Mouse (Mus musculus): ENCODE measurements around the gene Cenpq.

Cenpq gene

DNA sequence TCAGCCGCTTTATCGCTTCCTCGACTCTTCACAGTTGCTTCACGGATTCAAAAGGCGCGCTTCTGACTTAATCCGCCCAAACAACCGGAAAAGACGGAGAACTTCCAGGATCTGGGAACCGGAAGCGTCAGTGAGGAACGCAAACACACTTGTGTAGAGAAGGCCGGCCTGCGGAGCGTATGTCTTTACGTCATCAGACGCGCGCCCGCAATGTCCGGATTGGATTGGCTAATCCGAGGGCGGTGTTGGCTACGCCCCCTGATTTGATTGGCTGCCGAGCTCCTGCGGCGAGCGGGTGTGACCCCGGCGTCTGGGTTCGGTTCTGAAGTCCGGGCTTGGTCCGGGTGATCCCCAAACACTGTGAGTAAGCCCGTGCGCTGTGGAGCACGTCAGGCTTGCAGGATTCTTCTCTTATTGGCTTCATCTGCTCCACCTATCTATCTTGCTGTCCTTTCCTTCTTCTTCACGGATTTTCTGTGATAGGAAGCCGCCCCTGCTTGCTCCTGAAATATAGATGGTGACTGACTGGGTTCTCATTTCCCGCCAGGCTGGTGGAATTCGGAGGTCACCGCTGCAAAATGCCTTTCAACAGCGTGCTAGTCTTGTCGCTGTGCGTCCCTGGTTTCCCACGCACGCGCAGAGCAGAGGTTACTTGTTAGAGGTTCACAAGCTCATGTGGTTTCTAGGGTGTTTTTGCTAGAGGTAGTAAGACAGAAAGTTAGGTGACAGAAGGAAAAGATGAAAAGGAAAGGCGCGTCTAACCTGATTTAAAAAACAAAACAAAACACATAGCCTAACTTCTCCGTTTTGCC, at the start of gene Cenpq, which contains the start of gene Mut:
Cenpq (minus strand) TSS at position 628 of the 812 bp plus-strand sequence.
Mut (plus strand) TSS at position 266 of the 812 bp plus-strand sequence.
- ATAC-seq (ENCODE audit: insufficient number of reproducible peaks, low FRiP score, low TSS enrichment), result peak; percentile 98

GRCm38 (mm10) chr17:40977914-40978313, 43.1 kb upstream of the Cenpq start:
- ATAC-seq (ENCODE audit: insufficient number of reproducible peaks, low FRiP score, low TSS enrichment), result no peak

- no peak for ATAC-seq (ENCODE audit: insufficient number of reproducible peaks, low FRiP score, low TSS enrichment)
Measured at GRCm38 (mm10) chr17:40948518-40948917, 13.7 kb upstream of the Cenpq start.

DNA sequence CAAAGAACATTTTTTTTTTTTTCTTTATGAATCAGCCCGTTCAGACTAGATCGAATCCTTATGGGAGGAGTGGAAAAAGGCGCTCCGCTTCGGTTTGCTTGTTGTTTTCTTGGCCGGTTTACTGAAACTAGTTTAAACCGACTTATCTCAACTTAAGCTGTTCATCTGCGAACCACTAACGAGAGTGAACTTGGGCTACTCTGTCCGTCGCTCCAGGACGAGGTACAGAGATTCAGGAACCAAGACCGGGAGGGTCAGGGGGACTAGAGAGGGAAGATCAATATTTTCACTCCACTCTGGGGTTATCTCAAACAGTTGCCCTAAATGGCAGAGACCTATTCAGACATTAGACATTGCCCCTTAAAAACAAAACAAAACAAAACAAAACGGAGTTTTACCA, 862 bp downstream of the Cenpq start:
- ATAC-seq (ENCODE audit: insufficient number of reproducible peaks, low FRiP score, low TSS enrichment), result peak; percentile 22; the same call in 1 of the 2 replicates

DNA sequence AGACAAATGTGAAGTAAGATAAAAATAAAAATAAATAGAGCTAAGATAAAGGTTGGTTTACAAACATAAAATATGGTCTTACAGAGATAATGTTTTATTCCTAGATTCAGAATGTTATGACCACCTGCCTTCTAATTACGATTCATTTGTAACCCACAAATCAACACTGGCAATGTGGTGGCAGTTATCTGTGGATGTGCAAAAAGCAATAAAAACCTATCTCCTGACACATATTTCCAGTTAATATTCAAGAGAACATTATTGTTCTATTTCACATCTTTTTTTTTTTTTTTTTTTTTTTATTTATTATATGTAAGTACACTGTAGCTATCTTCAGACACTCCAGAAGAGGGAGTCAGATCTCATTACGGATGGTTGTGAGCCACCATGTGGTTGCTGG, 19.3 kb downstream of the Cenpq start:
- ATAC-seq (ENCODE audit: insufficient number of reproducible peaks, low FRiP score, low TSS enrichment), result no peak

- no peak for ATAC-seq (ENCODE audit: insufficient number of reproducible peaks, low FRiP score, low TSS enrichment)
Measured at GRCm38 (mm10) chr17:40914250-40914649, 20.6 kb downstream of the Cenpq start, which contains the start of gene Glyatl3. TSS of gene Glyatl3 (minus strand) at chr17:40914350.

GRCm38 (mm10) chr17:40904721-40905154, 30.1 kb downstream of the Cenpq start:
- peak; percentile 82 for ATAC-seq (ENCODE audit: insufficient number of reproducible peaks, low FRiP score, low TSS enrichment)

DNA sequence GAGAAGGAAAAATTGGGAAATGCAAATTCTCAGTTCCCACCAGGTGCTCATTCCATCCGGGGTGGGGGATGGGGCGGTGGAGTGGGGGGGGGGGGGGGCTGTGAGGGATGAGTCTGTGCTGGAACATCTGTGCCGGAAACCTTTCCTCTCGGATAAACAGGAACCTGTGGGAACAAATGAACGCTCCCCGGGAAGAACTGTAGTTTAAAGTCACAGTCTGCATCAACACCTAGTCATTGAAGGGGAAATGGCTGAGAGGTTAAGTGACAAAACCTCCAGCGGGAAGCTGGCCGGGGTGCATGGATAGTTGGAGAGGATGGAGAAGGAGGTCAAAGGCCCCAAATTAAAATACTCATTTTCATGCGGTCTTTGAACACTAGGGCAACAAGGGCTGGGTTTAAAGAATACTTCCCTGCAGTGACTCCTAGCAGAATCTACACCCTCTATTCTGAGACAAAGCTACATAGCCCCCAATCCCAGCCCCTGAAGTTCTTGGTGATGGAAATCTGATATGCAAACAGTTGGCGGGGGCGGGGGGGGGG, 30.7 kb downstream of the Cenpq start:
- peak; percentile 36; the same call in 1 of the 2 replicates for ATAC-seq (ENCODE audit: insufficient number of reproducible peaks, low FRiP score, low TSS enrichment)

GRCm38 (mm10) chr17:40903345-40903744, 31.5 kb downstream of the Cenpq start:
- ATAC-seq (ENCODE audit: insufficient number of reproducible peaks, low FRiP score, low TSS enrichment), result no peak

DNA sequence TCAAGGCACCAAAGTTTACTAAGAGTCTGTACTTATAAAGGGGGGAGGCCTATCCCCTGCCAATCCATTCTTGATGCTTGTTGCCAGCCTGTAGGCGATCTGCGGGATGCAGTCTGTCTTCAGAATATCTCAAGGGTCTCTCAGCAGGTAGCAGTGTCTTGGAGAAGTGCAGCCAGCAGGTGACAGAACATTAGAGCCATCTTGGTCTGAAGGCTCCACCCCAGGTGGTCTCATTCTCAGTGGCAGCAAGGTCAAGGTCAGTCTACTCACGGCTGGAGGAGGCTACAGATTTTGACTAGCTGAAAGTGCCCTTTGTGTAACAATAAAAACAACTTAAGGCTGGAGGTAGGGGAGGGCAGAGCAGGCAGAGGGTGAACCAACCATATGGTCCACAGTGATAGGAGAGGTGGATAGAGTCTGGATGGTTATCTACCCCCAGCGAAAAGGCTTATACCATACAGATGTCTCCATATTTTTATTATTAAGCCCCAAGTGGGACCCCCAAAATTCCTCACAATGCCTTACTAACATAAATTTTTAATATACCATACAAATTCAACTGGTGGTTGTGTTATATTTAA, 35.0 kb downstream of the Cenpq start:
- ATAC-seq (ENCODE audit: insufficient number of reproducible peaks, low FRiP score, low TSS enrichment), result no peak

DNA sequence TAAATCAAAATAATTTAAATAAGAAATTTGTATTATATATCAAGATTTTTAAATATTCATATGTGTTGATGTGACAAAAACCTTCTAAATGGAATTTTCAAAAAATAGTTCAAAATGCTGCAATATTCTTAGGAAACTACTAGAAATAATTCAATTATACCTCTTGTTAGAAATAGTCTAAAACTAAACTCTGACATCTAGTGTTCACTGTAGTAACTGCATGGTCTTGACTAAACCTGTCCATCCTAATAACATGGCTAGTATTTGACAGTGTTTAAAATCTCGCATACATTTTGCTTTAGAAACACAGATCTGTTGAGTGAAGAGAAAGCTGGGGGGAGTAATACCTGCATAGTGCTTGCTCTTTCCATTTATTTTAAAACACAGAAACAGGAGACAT, 38.0 kb downstream of the Cenpq start:
- ATAC-seq (ENCODE audit: insufficient number of reproducible peaks, low FRiP score, low TSS enrichment), result no peak

- ATAC-seq (ENCODE audit: insufficient number of reproducible peaks, low FRiP score, low TSS enrichment), result no peak
Measured at GRCm38 (mm10) chr17:40887849-40888536, 46.9 kb downstream of the Cenpq start.

DNA sequence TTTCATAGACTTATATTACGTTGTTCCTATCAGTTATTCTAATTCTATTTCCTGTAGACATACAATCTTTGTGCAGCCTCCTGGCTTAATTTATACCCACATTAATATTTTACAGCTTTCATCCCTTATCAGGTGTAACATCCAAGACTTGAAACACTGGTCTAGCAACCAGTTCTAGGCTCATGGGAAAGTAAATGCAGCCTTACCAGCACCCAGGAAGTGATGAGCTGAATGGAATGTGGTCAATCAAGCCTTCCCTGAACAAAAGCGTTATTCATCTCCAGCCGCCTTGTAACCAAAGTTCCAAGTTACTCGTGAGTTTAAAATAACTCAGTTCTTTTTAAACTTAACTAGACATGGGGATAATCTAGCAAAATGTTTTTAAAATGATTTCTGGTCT, 49.7 kb downstream of the Cenpq start:
- ATAC-seq (ENCODE audit: insufficient number of reproducible peaks, low FRiP score, low TSS enrichment), result no peak

- no peak for ATAC-seq (ENCODE audit: insufficient number of reproducible peaks, low FRiP score, low TSS enrichment)
Measured at GRCm38 (mm10) chr17:40882172-40882571, 52.7 kb downstream of the Cenpq start.

DNA sequence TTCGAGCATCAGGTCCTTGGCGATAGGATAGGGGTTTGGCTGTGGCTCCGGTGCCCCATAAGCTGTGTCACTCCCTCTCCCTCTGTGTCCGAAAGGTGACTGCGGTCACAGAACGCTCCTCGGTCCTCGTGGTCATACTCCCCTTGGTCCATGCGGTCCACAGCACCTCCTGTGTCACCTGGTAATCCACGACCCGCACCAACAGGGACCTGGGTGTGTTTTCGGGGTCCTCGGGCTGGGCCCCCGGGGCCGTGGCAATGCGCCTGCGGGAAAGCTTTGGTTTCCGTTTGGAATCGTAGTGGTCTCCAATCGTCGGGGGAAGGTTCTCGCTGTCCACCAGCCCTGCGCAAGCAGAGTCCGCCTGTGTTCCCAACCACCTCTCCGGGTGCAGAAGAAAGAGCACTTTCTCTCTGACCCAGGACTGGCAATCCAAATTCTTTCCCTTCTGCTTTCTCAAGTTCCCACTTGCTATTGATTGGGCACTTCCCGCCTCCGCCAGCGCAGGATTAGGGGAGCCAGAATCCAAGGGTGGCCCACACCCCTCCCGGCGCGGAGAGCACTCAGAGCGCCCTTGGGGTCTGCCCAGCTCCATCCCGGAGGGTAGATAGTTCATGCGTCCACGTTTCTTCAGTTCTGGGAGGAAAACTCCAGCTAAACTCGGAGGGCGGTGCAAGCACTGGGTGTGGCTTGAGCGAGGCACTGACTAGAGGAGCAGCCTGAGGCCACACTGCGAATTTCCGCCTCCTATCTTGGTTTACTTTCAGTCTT, 54.7 kb downstream of the Cenpq start, which contains the start of gene 9130008F23Rik:
9130008F23Rik (minus strand) TSS at position 636 of the 768 bp plus-strand sequence.
- ATAC-seq (ENCODE audit: insufficient number of reproducible peaks, low FRiP score, low TSS enrichment), result peak; percentile 45; the same call in 1 of the 2 replicates

- ATAC-seq (ENCODE audit: insufficient number of reproducible peaks, low FRiP score, low TSS enrichment), result no peak
Measured at GRCm38 (mm10) chr17:40879528-40879923, 55.3 kb downstream of the Cenpq start.

DNA sequence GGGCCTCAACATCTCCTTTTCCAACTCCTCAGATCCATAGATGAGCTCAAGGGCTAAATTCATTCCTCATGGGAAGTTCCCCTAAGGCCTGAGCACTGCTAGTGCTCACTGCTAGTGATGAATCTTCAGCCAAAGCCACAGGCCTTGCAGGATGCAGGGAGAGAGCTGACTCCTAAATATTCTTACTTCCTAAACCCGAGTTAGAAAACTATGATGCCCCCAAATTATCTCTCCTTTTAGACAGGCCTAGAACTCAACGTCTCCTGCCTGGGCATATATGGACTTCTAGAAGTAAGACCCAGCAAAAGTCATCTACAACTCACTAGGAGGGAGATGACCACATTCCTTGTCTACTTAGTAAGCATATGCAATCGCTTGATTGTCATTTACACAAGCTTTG, 57.1 kb downstream of the Cenpq start:
- no peak for ATAC-seq (ENCODE audit: insufficient number of reproducible peaks, low FRiP score, low TSS enrichment)

GRCm38 (mm10) chr17:40875568-40875967, 59.3 kb downstream of the Cenpq start:
- ATAC-seq (ENCODE audit: insufficient number of reproducible peaks, low FRiP score, low TSS enrichment), result no peak

DNA sequence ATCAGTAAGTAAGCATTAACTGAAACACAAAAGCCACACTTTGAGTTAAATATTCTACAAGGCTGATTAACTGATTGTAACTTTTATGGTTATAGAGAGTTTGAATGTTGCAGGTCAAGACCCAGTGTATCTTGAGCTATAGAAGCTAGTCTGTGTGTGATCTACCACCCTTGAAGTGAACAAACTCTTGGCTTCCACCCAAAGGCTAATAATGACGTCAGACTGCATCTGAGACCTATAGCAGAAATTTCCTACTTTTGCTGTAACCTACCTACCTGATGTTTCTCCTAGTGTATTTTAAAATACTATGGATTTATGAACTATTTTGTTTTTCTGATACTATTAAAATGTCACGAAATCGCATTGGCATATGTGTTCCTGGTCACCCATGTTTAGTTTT, 60.1 kb downstream of the Cenpq start:
- no peak for ATAC-seq (ENCODE audit: insufficient number of reproducible peaks, low FRiP score, low TSS enrichment)

- no peak for ATAC-seq (ENCODE audit: insufficient number of reproducible peaks, low FRiP score, low TSS enrichment)
Measured at GRCm38 (mm10) chr17:40873582-40874011, 61.2 kb downstream of the Cenpq start.
